Mouse (Mus musculus) lung, postnatal 0 days (tissue): ENCODE data around the gene Msln.

Source experiments
- CTCF ChIP-seq: IDR thresholded peaks from 2 replicates; pipeline ENCODE4 v1.5.1; 2016; ENCODE audit warnings: antibody characterized with exemption, mild to moderate bottlenecking
- EP300 ChIP-seq: IDR thresholded peaks from 2 replicates; pipeline ENCODE4 v1.6.1; 2016; ENCODE audit warnings: antibody characterized with exemption, mild to moderate bottlenecking, control low read depth

GRCm38 (mm10) chr17:25743831-25744230, 10.3 kb downstream of the Msln start:
- TF ChIP-seq CTCF: no peak
- TF ChIP-seq EP300: no peak
